Mouse (Mus musculus) stomach, embryonic 16.5 days (tissue): ENCODE data around the gene Fbxo10. TPM values are rescaled to one million over a fixed set of nuclear protein-coding genes. Genes with fewer than 3 reads are reported as not detected.
"Not testable (repeated sequence)": the region's sequence is repeated elsewhere in the genome, so short reads cannot be mapped to it uniquely, and the experiment has no call there.

Experiments
- ATAC-seq: fragments of 200-750 bp; cut with Nextera tagmentation; 2 replicates; pipeline ENCODE4 v1.8.0; 2017; ENCODE audit warnings: moderate number of reproducible peaks, moderate TSS enrichment; ENCODE audit not compliant: insufficient read depth, low FRiP score
- H3K27ac ChIP-seq: fragments of 300-500 bp; sonication (generic); 2 replicates; pipeline ENCODE4 v1.5.1; 2014; ENCODE audit warnings: low read length
- H3K27me3 ChIP-seq: fragments of 300-500 bp; sonication (generic); 2 replicates; pipeline ENCODE4 v1.6.1; 2014; ENCODE audit warnings: low read length, control low read depth, mixed read lengths; ENCODE audit not compliant: control insufficient read depth, insufficient read depth
- H3K36me3 ChIP-seq: fragments of 300-500 bp; sonication (generic); 2 replicates; pipeline ENCODE4 v1.6.1; 2014; ENCODE audit warnings: low read length; ENCODE audit not compliant: control insufficient read depth, insufficient read depth
- H3K4me1 ChIP-seq: fragments of 300-500 bp; sonication (generic); 2 replicates; pipeline ENCODE4 v1.6.1; 2014; ENCODE audit warnings: low read length, control low read depth, mixed read lengths; ENCODE audit not compliant: control insufficient read depth, insufficient read depth
- H3K4me2 ChIP-seq: fragments of 300-500 bp; sonication (generic); 2 replicates; pipeline ENCODE4 v1.6.1; 2014; ENCODE audit warnings: low read depth, low read length, mixed read lengths
- H3K4me3 ChIP-seq: fragments of 300-500 bp; sonication (generic); replicated peaks from 2 replicates; pipeline ENCODE4 v1.5.1; 2014; ENCODE audit warnings: mild to moderate bottlenecking, low read length
- H3K9ac ChIP-seq: fragments of 300-500 bp; sonication (generic); 2 replicates; pipeline ENCODE4 v1.6.1; 2014; ENCODE audit warnings: low read length
- H3K9me3 ChIP-seq: fragments of 300-500 bp; sonication (generic); replicated peaks from 2 replicates; pipeline ENCODE4 v1.6.1; 2016; ENCODE audit warnings: low read length, control low read depth; ENCODE audit not compliant: control insufficient read depth
- WGBS: fragments of 180-500 bp; shearing (Covaris S2); extraction: QIAGEN DNeasy Blood & Tissue Kit; methylation state at CpG from one replicate; pipeline ENCODE4 v1.1.7; 2014; 5-methylcytosine and 5-hydroxymethylcytosine counted together
- polyA plus RNA-seq: library from polyadenylated mRNA; unstranded; fragments of >200 nt; fragmentation: Nextera tagmentation; extraction: Ambion mirVana; gene quantifications from 2 replicates; pipeline ENCODE4 v1.2.1, GENCODE M21; 2015

The Fbxo10 gene
- polyA plus RNA-seq, 1 experiment from 2014 or later, result 13.3 TPM

DNA sequence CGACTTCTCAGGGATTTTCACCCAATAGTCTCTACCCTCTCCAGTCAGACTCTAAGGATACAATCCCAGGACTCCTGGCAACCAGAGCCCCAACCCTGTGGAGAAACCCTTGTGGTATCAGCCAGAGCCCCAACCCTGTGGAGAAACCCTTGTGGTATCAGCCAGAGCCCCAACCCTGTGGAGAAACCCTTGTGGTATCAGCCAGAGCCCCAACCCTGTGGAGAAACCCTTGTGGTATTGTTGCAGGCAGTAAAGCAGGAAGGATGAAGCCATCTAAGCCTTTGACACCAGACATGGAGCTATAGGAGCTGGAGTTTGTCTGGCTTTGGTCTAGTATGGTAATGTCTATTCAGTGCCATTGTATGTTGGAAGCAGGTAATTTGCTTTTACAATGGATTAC is 20.6 kb downstream of the Fbxo10 start:
- H3K27ac ChIP-seq, H3K4me2 ChIP-seq, H3K36me3 ChIP-seq, H3K9me3 ChIP-seq, H3K4me1 ChIP-seq, H3K4me3 ChIP-seq, ATAC-seq, H3K27me3 ChIP-seq, H3K9ac ChIP-seq: not testable (repeated sequence)
- 82% methylated on average over 1 of the region's 1 CpGs for whole genome bisulfite sequencing

DNA sequence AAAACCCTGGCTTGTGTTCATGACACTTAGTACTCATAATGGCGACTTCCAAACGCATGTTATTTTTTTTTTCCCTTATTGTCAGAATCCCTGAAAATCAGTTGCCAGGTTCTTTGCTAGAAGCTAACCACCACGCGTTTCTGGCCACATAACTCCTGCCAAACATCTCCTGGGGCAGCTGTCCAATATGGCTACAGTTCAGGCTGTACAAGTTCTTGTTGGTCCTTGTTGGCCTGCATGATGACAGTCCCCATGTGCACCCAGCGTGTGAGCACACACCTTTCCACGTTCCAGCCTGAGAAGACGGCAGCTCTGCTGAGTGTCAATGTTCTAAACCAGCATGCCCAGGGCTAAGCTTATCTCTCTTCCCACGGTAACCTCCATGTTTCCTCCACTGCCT is 29.0 kb downstream of the Fbxo10 start:
- ATAC-seq, result no peak
- no peak overlapping the region for H3K27ac ChIP-seq
- no peak overlapping the region for H3K4me3 ChIP-seq
- no peak overlapping the region for H3K4me2 ChIP-seq
- 0 out of 2 replicates have a peak, but pooled peaks cover 8% of the 10 kb centered on the region for H3K36me3 ChIP-seq
- H3K4me1 ChIP-seq, result no peaks in the 10 kb centered on the region
- H3K9me3 ChIP-seq, result no peaks in the 10 kb centered on the region
- no peaks in the 10 kb centered on the region for H3K27me3 ChIP-seq
- WGBS, result 83% methylated on average over 8 of the region's 8 CpGs
- H3K9ac ChIP-seq, result no peak overlapping the region

DNA sequence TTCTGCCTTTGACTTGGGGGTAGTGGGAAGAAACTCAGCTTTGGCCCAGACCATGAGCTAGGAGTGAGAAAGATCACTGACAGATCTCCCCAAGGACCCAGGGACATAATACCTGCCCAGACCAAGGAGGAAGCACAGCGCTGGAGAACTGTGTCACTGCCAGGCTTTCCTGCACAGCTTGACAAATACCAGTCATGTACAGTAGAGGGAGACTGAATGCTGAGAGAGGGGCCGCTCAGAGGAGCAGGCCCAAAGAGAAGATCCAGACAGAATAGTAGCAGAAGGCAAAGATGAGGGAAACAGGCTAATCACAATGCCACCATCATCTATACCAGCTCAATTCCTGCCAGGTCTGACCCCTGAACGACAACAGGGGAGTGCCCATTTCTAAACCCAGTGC is 29.5 kb downstream of the Fbxo10 start:
- Histone ChIP-seq H3K9ac (no peak overlapping the region), H3K36me3 (0 out of 2 replicates have a peak, but pooled peaks cover 8% of the 10 kb centered on the region), H3K27ac (no peak overlapping the region), H3K27me3 (no peaks in the 10 kb centered on the region), H3K4me1 (no peaks in the 10 kb centered on the region), H3K4me2 (no peak overlapping the region), H3K9me3 (no peaks in the 10 kb centered on the region), H3K4me3 (no peak overlapping the region)
- 55% methylated on average over 3 of the region's 3 CpGs for WGBS
- ATAC-seq, result no peak

DNA sequence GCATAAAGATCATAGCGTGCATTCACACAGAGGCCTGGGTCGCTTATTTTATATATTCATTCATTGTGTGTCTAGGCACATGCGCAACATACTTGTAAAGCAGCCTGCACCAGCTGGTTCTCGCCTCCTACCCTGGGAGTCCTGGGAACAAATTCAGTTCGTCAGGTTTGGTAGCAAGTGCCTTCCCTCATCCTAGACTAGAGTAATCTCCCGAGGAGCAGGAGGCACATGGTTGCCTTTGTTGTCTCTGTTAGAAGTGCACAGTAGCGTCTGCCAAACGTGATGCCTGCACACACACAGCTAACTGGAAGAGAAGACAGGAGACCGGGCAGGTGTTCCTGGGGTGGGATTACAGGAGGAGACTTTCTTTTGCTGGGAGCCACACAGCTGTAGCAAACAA is 36.4 kb downstream of the Fbxo10 start:
- Histone ChIP-seq H3K9me3 (no peaks in the 10 kb centered on the region), H3K4me2 (no peak overlapping the region), H3K27me3 (no peaks in the 10 kb centered on the region), H3K36me3 (no peaks in the 10 kb centered on the region), H3K4me3 (no peak overlapping the region), H3K4me1 (no peaks in the 10 kb centered on the region), H3K9ac (no peak overlapping the region), H3K27ac (no peak overlapping the region)
- WGBS, result 80% methylated on average over 9 of the region's 9 CpGs
- ATAC-seq, result no peak

DNA sequence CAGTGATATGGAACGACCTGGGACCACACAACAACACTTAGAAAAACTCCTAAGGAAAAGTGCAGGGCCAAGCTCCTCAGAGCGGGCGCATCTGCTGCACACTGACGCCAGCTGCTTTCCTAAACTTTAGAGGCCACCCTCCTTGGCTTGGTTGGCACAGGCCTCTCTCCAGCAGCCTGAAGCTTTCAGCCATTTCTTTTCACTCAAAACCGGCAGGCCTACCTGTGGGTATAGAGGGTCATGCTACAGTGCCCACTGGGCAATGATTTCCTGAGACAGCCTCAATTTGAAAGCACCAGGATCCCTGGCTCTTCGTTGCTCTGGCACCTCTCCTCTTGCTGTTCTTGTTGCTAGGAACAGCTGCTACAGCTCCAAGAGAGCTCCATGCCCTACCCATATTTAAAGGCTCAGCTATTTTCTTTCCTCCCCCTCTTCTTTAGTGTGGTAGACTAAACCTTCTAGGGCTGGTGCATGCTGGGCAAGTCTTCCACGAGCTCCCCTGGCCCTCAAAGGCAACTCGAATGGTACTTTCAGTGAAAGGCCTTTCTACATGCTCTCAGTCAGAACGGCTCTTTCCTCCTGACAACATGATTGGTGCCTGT is 37.0 kb downstream of the Fbxo10 start:
- no peak overlapping the region for H3K27ac ChIP-seq
- WGBS, result 85% methylated on average over 9 of the region's 9 CpGs
- no peak for ATAC-seq
- no peak overlapping the region for H3K4me2 ChIP-seq
- H3K36me3 ChIP-seq, result no peaks in the 10 kb centered on the region
- no peaks in the 10 kb centered on the region for H3K9me3 ChIP-seq
- H3K9ac ChIP-seq, result no peak overlapping the region
- no peaks in the 10 kb centered on the region for H3K4me1 ChIP-seq
- H3K27me3 ChIP-seq, result no peaks in the 10 kb centered on the region
- H3K4me3 ChIP-seq, result no peak overlapping the region

DNA sequence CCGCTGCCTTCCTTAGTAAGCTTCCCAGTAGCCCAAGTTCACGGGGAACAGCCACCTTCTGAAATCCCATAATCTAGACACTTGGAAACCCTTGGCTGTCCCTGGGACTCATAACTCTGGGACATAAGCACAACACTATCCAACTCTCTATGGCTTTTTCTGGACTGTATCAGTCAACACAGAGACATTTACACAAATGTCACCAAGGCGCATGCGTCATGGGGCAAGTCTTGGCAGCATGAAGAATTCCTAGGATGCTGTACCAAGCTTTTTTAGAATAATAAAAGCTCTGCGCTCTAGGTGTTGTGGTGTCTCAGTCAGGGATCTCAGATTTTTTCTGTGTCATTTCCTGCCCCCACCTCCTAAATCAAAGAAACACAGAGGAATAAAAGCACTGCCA is 37.7 kb downstream of the Fbxo10 start:
- Histone ChIP-seq H3K36me3 (0 out of 2 replicates have a peak, but pooled peaks cover 1% of the 10 kb centered on the region), H3K27ac (no peak overlapping the region), H3K4me3 (no peak overlapping the region), H3K9ac (no peak overlapping the region), H3K4me1 (no peaks in the 10 kb centered on the region), H3K9me3 (no peaks in the 10 kb centered on the region), H3K27me3 (no peaks in the 10 kb centered on the region), H3K4me2 (no peak overlapping the region)
- ATAC-seq, result no peak
- WGBS, result 92% methylated on average over 5 of the region's 5 CpGs

DNA sequence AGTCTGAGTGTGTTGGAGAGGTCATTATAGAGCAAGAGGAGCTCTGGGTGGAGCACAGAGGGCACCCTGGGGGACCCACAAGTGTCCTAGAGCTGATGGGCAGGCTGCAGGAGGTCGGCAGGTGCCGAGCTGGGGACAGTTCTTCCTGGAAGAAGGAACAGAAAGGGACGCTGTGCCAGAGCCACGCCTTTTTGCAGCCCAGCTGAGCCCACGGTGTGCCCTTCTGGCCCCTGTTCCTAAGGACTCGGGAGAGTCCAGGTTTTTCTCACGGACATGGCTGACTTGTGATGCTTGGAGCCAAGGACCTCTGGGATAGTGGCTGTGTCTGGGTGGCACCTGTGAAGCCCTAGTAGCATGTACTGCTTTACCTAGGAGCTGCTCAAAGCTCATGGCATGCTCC is 43.6 kb downstream of the Fbxo10 start:
- no peaks in the 10 kb centered on the region for H3K9me3 ChIP-seq

DNA sequence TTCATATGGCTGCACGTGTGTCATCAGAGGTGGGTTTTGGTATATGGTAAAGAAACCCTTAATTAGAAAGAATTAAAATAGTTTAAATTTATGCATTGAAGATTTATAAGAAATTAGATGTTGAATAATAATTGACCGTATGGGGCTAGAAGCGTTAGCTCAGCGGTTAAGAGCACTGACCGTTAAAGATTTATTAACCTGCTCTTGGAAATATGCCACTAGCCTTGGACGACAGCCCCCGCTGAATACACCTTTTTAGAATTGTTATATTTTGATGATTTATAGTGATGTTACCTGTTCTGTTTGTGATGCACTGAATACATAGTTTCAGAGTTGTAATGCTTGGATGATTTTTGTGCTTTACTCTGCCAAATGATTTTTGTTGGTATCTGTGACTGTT is 44.9 kb downstream of the Fbxo10 start:
- not testable (repeated sequence) for H3K36me3 ChIP-seq

More for the DNA sequence above, 43.6 kb downstream of the Fbxo10 start:
- Histone ChIP-seq H3K27me3 (no peaks in the 10 kb centered on the region), H3K9ac (no peak overlapping the region), H3K36me3 (peaks cover 5% of the 10 kb centered on the region; the same call in 1 of the 2 replicates), H3K4me3 (no peak overlapping the region), H3K27ac (no peak overlapping the region), H3K4me1 (no peaks in the 10 kb centered on the region), H3K4me2 (no peak overlapping the region)
- 76% methylated on average over 7 of the region's 7 CpGs for WGBS
- ATAC-seq, result no peak

DNA sequence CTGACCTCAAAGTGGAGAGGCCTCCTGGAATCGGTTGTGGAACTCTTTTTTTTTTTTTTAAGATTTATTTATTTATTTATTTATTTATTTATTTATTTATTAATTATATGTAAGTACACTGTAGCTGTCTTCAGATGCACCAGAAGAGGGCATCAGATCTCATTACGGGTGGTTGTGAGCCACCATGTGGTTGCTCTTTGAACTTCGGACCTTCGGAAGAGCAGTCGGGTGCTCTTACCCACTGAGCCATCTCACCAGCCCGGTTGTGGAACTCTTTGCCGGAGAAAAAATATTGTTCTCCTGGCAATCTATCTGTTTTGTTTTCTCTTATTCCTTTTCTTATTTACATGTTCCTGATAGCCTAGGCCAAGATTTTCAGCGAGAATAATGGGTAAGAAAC is 45.5 kb downstream of the Fbxo10 start:
- not testable (repeated sequence) for H3K27me3 ChIP-seq, H3K27ac ChIP-seq, H3K9ac ChIP-seq, H3K4me3 ChIP-seq, H3K4me2 ChIP-seq, H3K9me3 ChIP-seq, H3K36me3 ChIP-seq, ATAC-seq
- H3K4me1 ChIP-seq, result peaks cover 12% of the 10 kb centered on the region; the same call in 1 of the 2 replicates
- WGBS, result 54% methylated on average over 8 of the region's 8 CpGs

More for the DNA sequence above, 44.9 kb downstream of the Fbxo10 start:
- H3K4me3 ChIP-seq, H3K27ac ChIP-seq, H3K27me3 ChIP-seq, H3K4me2 ChIP-seq, H3K9me3 ChIP-seq, ATAC-seq, H3K9ac ChIP-seq: not testable (repeated sequence)
- WGBS, result 86% methylated on average over 7 of the region's 7 CpGs
- H3K4me1 ChIP-seq, result peaks cover 11% of the 10 kb centered on the region; the same call in 1 of the 2 replicates
